Mouse (Mus musculus): ENCODE data around the gene Grik5. TPM values are rescaled to one million over a fixed set of nuclear protein-coding genes. Genes with fewer than 3 reads are reported as not detected.

Gene Grik5
- polyA plus RNA-seq, 1 experiment from 2014 or later, result 8.3 TPM

DNA sequence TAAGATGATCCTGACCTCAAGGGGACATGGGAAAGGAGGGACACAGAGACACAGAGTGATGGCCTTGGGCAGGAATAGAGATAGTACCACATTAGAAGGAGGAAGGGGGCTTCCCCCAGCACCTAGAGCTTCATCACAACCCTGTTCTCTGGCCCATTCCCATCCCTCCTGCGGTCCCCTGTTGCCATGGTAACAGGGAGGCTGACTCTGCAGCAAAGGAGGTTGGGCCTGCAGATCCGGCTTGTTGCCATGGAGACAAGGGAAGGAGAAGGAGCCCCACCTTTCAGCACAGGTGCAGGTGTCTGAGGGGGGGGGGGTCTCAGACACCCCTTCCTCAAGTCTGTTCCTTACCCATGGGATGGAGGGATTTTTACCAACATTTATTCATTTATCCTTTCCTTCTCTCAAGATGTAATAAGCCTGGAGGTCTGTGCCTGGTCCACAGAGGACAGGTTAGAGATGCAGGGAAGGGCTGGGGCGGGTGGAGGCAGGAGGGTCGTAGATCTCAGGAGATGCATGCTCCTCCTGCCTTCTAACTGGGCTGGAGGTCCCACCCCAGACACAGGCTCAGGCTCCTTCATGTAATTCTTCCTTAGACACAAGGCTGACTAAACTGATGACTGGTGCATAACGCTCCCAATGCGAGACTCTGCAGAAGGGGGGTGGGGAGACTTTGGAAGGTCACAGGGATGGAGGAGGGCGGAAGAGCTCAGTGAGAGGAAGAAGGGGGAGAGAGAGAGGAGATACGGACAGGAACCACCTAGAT lies 64.4 kb downstream of the Grik5 start:
- Histone ChIP-seq H3K27ac (replicated peaks in 1 of 2; ENCODE audit: control insufficient read depth in 1 of 2, insufficient read depth in 1 of 2, low read depth in 2 of 2, low read length in 2 of 2) (no peak overlapping the region), H3K27me3 (ENCODE audit: control insufficient read depth, insufficient read depth, low read length) (peaks cover 95% of the 10 kb centered on the region), H3K9ac (ENCODE audit: low read length) (no peak overlapping the region), H3K4me2 (ENCODE audit: low read length) (no peak overlapping the region), H3K36me3 (ENCODE audit: control insufficient read depth, insufficient read depth, low read length) (0 out of 2 replicates have a peak, but pooled peaks cover 5% of the 10 kb centered on the region), H3K4me3 (ENCODE audit: control insufficient read depth in 1 of 2, insufficient read depth in 1 of 2, low read depth in 1 of 2, low read length in 2 of 2) (no peak overlapping the region), H3K4me1 (ENCODE audit: control insufficient read depth in 2 of 2, insufficient read depth in 2 of 2, low read length in 2 of 2) (peaks cover 15 to 28% of the 10 kb centered on the region in 2 experiments; a peak in 3 of 4 replicates), H3K9me3 (ENCODE audit: control insufficient read depth, low read length) (no peaks in the 10 kb centered on the region)
- ATAC-seq (ENCODE audit: insufficient number of reproducible peaks, insufficient read depth, low FRiP score, low read depth), result no peak
- 29% methylated on average over 8 of the region's 8 CpGs for WGBS

DNA sequence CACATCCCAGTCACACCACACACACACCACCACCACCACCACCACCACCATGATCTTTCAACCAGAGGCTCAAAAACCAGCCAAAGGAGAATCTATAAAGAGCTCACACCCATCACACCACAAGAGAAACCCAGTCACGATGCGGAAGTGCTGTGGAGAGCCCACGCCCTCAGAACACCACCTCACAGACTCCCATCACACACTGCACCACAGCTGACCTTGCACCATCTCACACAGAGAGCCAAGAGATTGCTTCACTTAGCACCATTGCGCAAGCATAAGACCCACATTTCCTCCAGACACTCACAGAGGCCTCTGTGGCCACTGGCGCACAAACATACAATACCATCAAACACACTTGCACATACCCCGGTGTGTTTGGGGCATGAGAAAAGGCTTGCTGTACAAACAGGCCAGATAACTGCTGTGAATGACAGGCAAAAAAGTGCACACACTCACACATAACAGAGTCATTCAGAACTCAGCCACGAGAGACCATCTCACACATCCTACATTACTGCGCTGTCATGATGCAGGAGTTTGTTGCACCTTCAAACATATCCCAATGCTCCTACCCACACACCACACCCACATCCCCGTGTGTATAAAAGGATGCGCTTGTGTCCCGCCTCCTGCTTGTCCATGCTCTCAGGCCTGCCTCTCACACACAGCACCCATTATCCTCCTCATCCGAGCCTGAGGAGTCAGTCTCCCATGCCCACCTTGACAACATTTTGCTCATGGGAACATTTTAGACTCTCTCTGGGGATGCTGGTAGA lies 65.4 kb downstream of the Grik5 start:
- Histone ChIP-seq H3K4me2 (ENCODE audit: low read length) (no peak overlapping the region), H3K9ac (ENCODE audit: low read length) (no peak overlapping the region), H3K27me3 (ENCODE audit: control insufficient read depth, insufficient read depth, low read length) (peaks cover 86% of the 10 kb centered on the region), H3K36me3 (ENCODE audit: control insufficient read depth, insufficient read depth, low read length) (no peaks in the 10 kb centered on the region), H3K4me3 (ENCODE audit: control insufficient read depth in 1 of 2, insufficient read depth in 1 of 2, low read depth in 1 of 2, low read length in 2 of 2) (no peak overlapping the region), H3K9me3 (ENCODE audit: control insufficient read depth, low read length) (no peaks in the 10 kb centered on the region), H3K4me1 (ENCODE audit: control insufficient read depth in 2 of 2, insufficient read depth in 2 of 2, low read length in 2 of 2) (peaks cover 15 to 28% of the 10 kb centered on the region in 2 experiments; a peak in 3 of 4 replicates), H3K27ac (replicated peaks in 1 of 2; ENCODE audit: control insufficient read depth in 1 of 2, insufficient read depth in 1 of 2, low read depth in 2 of 2, low read length in 2 of 2) (no peak overlapping the region)
- ATAC-seq (ENCODE audit: insufficient number of reproducible peaks, insufficient read depth, low FRiP score, low read depth), result no peak
- WGBS, result 70% methylated on average over 12 of the region's 12 CpGs

DNA sequence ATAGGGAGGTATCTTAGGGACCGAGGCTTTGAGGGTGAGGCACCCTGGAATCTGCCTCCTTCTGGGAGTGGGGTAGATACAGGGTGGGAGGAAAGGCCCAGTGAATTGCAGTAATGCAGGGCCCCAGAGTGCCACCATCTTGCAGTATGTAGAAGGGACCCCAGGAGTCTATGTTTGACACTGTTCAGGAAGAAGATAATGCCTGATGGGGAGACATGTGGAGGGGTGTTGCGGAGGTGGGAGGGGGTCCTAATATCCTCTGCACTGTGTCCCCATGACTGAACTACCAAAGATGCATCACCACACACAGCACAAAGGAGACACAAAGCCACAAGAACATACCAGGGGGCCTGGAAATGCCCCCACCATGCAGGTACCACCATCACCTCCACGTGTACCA lies 66.0 kb downstream of the Grik5 start:
- Histone ChIP-seq H3K9ac (ENCODE audit: low read length) (no peak overlapping the region), H3K9me3 (ENCODE audit: control insufficient read depth, low read length) (no peaks in the 10 kb centered on the region), H3K4me3 (ENCODE audit: control insufficient read depth in 1 of 2, insufficient read depth in 1 of 2, low read depth in 1 of 2, low read length in 2 of 2) (no peak overlapping the region; a peak in 1 of 4 replicates), H3K27me3 (ENCODE audit: control insufficient read depth, insufficient read depth, low read length) (peaks cover 80% of the 10 kb centered on the region), H3K36me3 (ENCODE audit: control insufficient read depth, insufficient read depth, low read length) (no peaks in the 10 kb centered on the region), H3K27ac (replicated peaks in 1 of 2; ENCODE audit: control insufficient read depth in 1 of 2, insufficient read depth in 1 of 2, low read depth in 2 of 2, low read length in 2 of 2) (no peak overlapping the region), H3K4me1 (ENCODE audit: control insufficient read depth in 2 of 2, insufficient read depth in 2 of 2, low read length in 2 of 2) (peaks cover 15 to 28% of the 10 kb centered on the region in 2 experiments; a peak in 3 of 4 replicates), H3K4me2 (ENCODE audit: low read length) (no peak overlapping the region)
- WGBS, result 77% methylated on average over 3 of the region's 3 CpGs
- no peak for ATAC-seq (ENCODE audit: insufficient number of reproducible peaks, insufficient read depth, low FRiP score, low read depth)

DNA sequence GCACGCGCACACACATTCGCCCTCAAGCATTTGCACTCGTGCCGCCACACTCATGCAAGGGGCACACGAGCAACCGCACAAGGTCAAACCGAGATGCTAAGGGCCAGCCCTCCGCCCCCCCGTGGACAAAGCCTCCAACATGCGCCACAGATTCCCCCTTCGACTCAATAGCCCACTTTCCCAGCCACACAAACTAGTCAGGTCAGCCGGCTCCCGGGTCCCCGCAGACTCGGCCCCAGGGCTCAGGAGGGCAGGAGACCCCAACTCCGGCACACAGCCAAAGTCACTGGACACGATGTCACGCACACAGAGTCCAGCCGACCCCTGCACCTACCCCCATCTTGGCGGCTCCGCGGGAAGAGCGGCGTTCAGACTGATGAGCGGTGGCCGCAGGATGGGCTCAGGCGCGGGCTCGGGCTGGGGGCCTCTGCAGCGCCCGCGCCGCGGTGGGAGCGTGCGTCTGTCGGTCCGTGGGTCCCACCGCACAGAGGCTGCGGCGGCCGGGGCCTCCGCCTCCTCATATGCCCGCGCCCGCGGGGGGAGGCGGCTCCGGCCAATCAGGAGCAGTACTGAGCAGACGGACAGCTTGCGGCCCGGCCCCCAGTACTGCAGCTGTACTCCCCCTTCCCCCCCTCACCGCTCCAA lies 66.6 kb downstream of the Grik5 start, which contains the start of gene Atp1a3:
Gene Atp1a3 (minus strand): TSS at position 538 of the 645 bp plus-strand sequence.
- H3K4me3 ChIP-seq (ENCODE audit: control insufficient read depth in 1 of 2, insufficient read depth in 1 of 2, low read depth in 1 of 2, low read length in 2 of 2), result peak within 1 kb of the TSS; percentile 36 to 38
- WGBS, result 2% methylated on average over 46 of the region's 54 CpGs
- no peak for ATAC-seq (ENCODE audit: insufficient number of reproducible peaks, insufficient read depth, low FRiP score, low read depth)
- no peak within 1 kb of the TSS for H3K9ac ChIP-seq (ENCODE audit: low read length)
- no peak within 1 kb of the TSS for H3K27ac ChIP-seq (replicated peaks in 1 of 2; ENCODE audit: control insufficient read depth in 1 of 2, insufficient read depth in 1 of 2, low read depth in 2 of 2, low read length in 2 of 2)
- peaks cover 12 to 25% of the 10 kb centered on the region in 2 experiments; a peak in 3 of 4 replicates for H3K4me1 ChIP-seq (ENCODE audit: control insufficient read depth in 2 of 2, insufficient read depth in 2 of 2, low read length in 2 of 2)
- peak within 1 kb of the TSS; percentile 62 for H3K4me2 ChIP-seq (ENCODE audit: low read length)
- no peaks in the 10 kb centered on the region for H3K36me3 ChIP-seq (ENCODE audit: control insufficient read depth, insufficient read depth, low read length)
- H3K27me3 ChIP-seq (ENCODE audit: control insufficient read depth, insufficient read depth, low read length), result peaks cover 74% of the 10 kb centered on the region
- H3K9me3 ChIP-seq (ENCODE audit: control insufficient read depth, low read length), result no peaks in the 10 kb centered on the region

DNA sequence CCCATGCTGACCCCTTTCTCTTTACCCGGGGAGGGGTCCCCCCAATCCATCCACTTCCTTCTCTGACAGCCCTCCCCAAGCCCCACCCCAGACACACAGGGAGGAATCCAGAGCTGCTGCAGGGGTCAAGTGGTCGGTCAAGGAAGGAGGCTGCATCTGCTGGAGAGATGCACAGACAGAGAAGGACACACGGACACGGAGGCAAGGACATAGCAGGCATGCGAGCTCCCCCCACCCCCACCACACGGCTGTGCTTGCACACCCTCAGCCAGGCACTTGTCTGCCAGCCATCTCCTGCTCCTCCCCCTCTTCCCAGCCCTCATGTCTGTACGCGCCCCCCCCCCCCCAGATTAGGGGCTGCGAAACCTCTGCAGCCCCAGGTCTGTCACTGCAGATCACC lies 67.3 kb downstream of the Grik5 start:
- Histone ChIP-seq H3K27me3 (ENCODE audit: control insufficient read depth, insufficient read depth, low read length) (peaks cover 67% of the 10 kb centered on the region), H3K27ac (replicated peaks in 1 of 2; ENCODE audit: control insufficient read depth in 1 of 2, insufficient read depth in 1 of 2, low read depth in 2 of 2, low read length in 2 of 2) (no peak overlapping the region), H3K9me3 (ENCODE audit: control insufficient read depth, low read length) (no peaks in the 10 kb centered on the region), H3K4me2 (ENCODE audit: low read length) (peak overlapping the region; percentile 62), H3K9ac (ENCODE audit: low read length) (no peak overlapping the region), H3K4me3 (ENCODE audit: control insufficient read depth in 1 of 2, insufficient read depth in 1 of 2, low read depth in 1 of 2, low read length in 2 of 2) (no peak overlapping the region), H3K4me1 (ENCODE audit: control insufficient read depth in 2 of 2, insufficient read depth in 2 of 2, low read length in 2 of 2) (peaks cover 11 to 17% of the 10 kb centered on the region in 2 experiments; a peak in 3 of 4 replicates), H3K36me3 (ENCODE audit: control insufficient read depth, insufficient read depth, low read length) (no peaks in the 10 kb centered on the region)
- 36% methylated on average over 6 of the region's 9 CpGs for WGBS
- no peak for ATAC-seq (ENCODE audit: insufficient number of reproducible peaks, insufficient read depth, low FRiP score, low read depth)

DNA sequence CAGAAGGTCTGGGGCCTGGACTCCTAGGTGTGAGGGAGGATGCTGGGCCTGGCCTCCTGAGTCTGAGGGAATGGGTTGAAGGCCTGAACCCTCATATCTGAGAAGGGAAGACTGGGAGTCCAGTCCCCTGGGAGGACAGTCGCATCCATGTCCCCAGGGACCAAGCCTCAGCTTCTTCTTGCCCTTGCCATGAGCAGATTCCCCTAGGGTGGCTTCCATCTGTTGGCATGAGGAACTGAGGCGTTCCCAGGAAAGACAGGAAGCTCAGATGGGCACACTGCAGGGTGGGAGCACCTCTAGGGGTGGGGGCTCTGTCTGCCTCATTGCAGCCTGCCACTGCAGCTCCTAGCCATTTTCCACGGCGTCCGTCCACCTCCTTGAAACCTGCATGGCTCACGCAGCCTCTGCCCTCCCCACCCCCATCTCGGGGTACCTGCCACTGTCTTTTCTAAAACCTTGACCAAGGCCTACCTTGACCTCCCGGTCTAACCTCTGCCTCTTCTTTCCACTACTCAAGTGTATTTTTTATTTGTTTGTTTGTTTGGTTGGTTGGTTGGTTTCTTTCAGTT lies 68.2 kb downstream of the Grik5 start:
- H3K36me3 ChIP-seq (ENCODE audit: control insufficient read depth, insufficient read depth, low read length), result no peaks in the 10 kb centered on the region
- H3K27me3 ChIP-seq (ENCODE audit: control insufficient read depth, insufficient read depth, low read length), result peaks cover 58% of the 10 kb centered on the region
- ATAC-seq (ENCODE audit: insufficient number of reproducible peaks, insufficient read depth, low FRiP score, low read depth), result no peak
- no peak overlapping the region for H3K27ac ChIP-seq (replicated peaks in 1 of 2; ENCODE audit: control insufficient read depth in 1 of 2, insufficient read depth in 1 of 2, low read depth in 2 of 2, low read length in 2 of 2)
- no peaks in the 10 kb centered on the region for H3K9me3 ChIP-seq (ENCODE audit: control insufficient read depth, low read length)
- 87% methylated on average over 8 of the region's 8 CpGs for WGBS
- H3K4me2 ChIP-seq (ENCODE audit: low read length), result no peak overlapping the region
- no peak overlapping the region for H3K4me3 ChIP-seq (ENCODE audit: control insufficient read depth in 1 of 2, insufficient read depth in 1 of 2, low read depth in 1 of 2, low read length in 2 of 2)
- H3K9ac ChIP-seq (ENCODE audit: low read length), result no peak overlapping the region
- peaks cover 5 to 9% of the 10 kb centered on the region in 2 experiments; a peak in 3 of 4 replicates for H3K4me1 ChIP-seq (ENCODE audit: control insufficient read depth in 2 of 2, insufficient read depth in 2 of 2, low read length in 2 of 2)

DNA sequence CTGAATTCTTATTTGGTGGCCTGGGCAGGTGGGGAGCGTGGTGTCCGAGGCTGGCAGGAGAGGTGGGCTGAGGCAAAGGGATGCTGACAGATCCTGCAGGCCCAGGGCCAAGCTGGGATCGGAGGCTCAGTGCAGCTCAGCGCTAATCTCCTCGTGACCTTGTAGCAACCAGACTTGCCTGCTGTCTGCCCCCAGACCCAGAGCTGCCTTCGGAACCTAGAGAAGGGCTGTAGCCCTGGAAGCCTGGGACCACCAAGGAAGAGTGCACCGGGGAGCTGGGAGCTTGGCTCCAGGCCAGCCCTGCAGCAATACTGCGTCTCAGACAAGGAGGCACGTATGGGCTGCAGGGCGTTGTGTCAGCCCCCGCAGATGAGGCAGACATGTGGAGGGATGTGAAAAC lies 68.9 kb downstream of the Grik5 start:
- Histone ChIP-seq H3K4me1 (ENCODE audit: control insufficient read depth in 2 of 2, insufficient read depth in 2 of 2, low read length in 2 of 2) (peaks cover 4 to 8% of the 10 kb centered on the region in 2 experiments; a peak in 3 of 4 replicates), H3K36me3 (ENCODE audit: control insufficient read depth, insufficient read depth, low read length) (no peaks in the 10 kb centered on the region), H3K9me3 (ENCODE audit: control insufficient read depth, low read length) (no peaks in the 10 kb centered on the region), H3K9ac (ENCODE audit: low read length) (no peak overlapping the region), H3K27ac (replicated peaks in 1 of 2; ENCODE audit: control insufficient read depth in 1 of 2, insufficient read depth in 1 of 2, low read depth in 2 of 2, low read length in 2 of 2) (no peak overlapping the region), H3K4me2 (ENCODE audit: low read length) (no peak overlapping the region), H3K27me3 (ENCODE audit: control insufficient read depth, insufficient read depth, low read length) (peaks cover 52% of the 10 kb centered on the region), H3K4me3 (ENCODE audit: control insufficient read depth in 1 of 2, insufficient read depth in 1 of 2, low read depth in 1 of 2, low read length in 2 of 2) (no peak overlapping the region)
- 27% methylated on average over 11 of the region's 11 CpGs for WGBS
- ATAC-seq (ENCODE audit: insufficient number of reproducible peaks, insufficient read depth, low FRiP score, low read depth), result no peak
